Mouse (Mus musculus) MEL (cell line): ENCODE measurements at regions not wholly inside any gene's neighbourhood (a gene's known extent, or its start where the extent isn't known, plus 50 kb on each side); places are given as distances from the start of the nearest gene placed in this dataset.
A peak's percentile ranks its signal among the peaks of the same experiment; 100 is the strongest.

ENCODE experiments used
- BHLHE40 ChIP-seq: IDR thresholded peaks from 2 replicates; pipeline ENCODE4 v1.6.1; 2012; ENCODE audit warnings: low read depth, mild to moderate bottlenecking, inconsistent platforms, low read length, improper control_type of control experiment, borderline replicate concordance
- CTCF ChIP-seq, 3 experiments: IDR thresholded peaks in 2 of 3; conservative IDR thresholded peaks in 1 of 3; 2 replicates each; pipeline ENCODE4 v1.5.1; 2011 to 2012; ENCODE audit warnings: low read length in 3 of 3, low read depth in 2 of 3, mild to moderate bottlenecking in 2 of 3, improper control_type of control experiment in 1 of 3, inconsistent platforms in 1 of 3, mixed read lengths in 1 of 3, moderate library complexity in 1 of 3; ENCODE audit not compliant: control insufficient read depth in 1 of 3, insufficient read depth in 1 of 3, poor library complexity in 1 of 3, severe bottlenecking in 1 of 3
- GABPA ChIP-seq: IDR thresholded peaks from 2 replicates; pipeline ENCODE4 v1.6.1; 2012; ENCODE audit warnings: low read depth, mild to moderate bottlenecking, inconsistent platforms, low read length, improper control_type of control experiment, moderate library complexity
- MYC ChIP-seq: IDR thresholded peaks from 2 replicates; pipeline ENCODE4 v1.6.1; 2011; ENCODE audit warnings: low read depth, mild to moderate bottlenecking, low read length, improper control_type of control experiment, moderate library complexity
- POLR2A ChIP-seq, 2 experiments: IDR thresholded peaks; 2 replicates each; pipeline ENCODE4 v1.6.1; 2011 to 2012; ENCODE audit warnings: low read length in 2 of 2, mild to moderate bottlenecking in 2 of 2, control low read depth in 1 of 2, improper control_type of control experiment in 1 of 2, low read depth in 1 of 2, moderate library complexity in 1 of 2; ENCODE audit not compliant: control insufficient read depth in 1 of 2, insufficient read depth in 1 of 2, poor library complexity in 1 of 2
- TCF12 ChIP-seq: IDR thresholded peaks from 2 replicates; pipeline ENCODE4 v1.6.1; 2014; ENCODE audit warnings: low read depth, mild to moderate bottlenecking, inconsistent platforms, low read length, improper control_type of control experiment, moderate library complexity
- USF1 ChIP-seq: IDR thresholded peaks from 2 replicates; pipeline ENCODE4 v1.6.1; 2014; ENCODE audit warnings: low read depth, mild to moderate bottlenecking, inconsistent platforms, low read length, improper control_type of control experiment, moderate library complexity

GRCm38 (mm10) chr16:92239812-92240211, 52.4 kb upstream of the Kcne2 start:
- TF ChIP-seq POLR2A (IDR thresholded peaks at IDR 0.05; ENCODE audit: control insufficient read depth in 1 of 2, insufficient read depth in 1 of 2, low read depth in 1 of 2, low read length in 2 of 2, poor library complexity in 1 of 2) (no peak), GABPA (no peak), BHLHE40 (no peak), CTCF (IDR thresholded peaks at IDR 0.05 in 2 of 3, conservative IDR thresholded peaks at IDR 0.05 in 1 of 3; ENCODE audit: control insufficient read depth in 1 of 3, insufficient read depth in 1 of 3, low read depth in 2 of 3, low read length in 3 of 3, poor library complexity in 1 of 3, severe bottlenecking in 1 of 3) (no peak), MYC (no peak), TCF12 (peak; percentile 58), USF1 (no peak)
